Mouse (Mus musculus) CH12.LX (cell line): Measurements from ENCODE around the gene Esam.

Experiments used
- BHLHE40 ChIP-seq: IDR thresholded peaks from 2 replicates; pipeline ENCODE4 v1.6.1; 2011; ENCODE audit warnings: mild to moderate bottlenecking, low read depth, low read length, improper control_type of control experiment
- CHD1 ChIP-seq: IDR thresholded peaks from 2 replicates; pipeline ENCODE4 v1.6.1; 2012; ENCODE audit warnings: low read depth, low read length, improper control_type of control experiment, inconsistent platforms
- CTCF ChIP-seq, 2 experiments: IDR thresholded peaks in 1 of 2; conservative IDR thresholded peaks in 1 of 2; 2 replicates each; pipeline ENCODE4 v1.5.1; 2011 to 2012; ENCODE audit warnings: low read depth in 2 of 2, low read length in 2 of 2, improper control_type of control experiment in 1 of 2, inconsistent platforms in 1 of 2, mild to moderate bottlenecking in 1 of 2, moderate library complexity in 1 of 2
- EP300 ChIP-seq: IDR thresholded peaks from 2 replicates; pipeline ENCODE4 v1.6.1; 2011; ENCODE audit warnings: low read length, improper control_type of control experiment
- ETS1 ChIP-seq: conservative IDR thresholded peaks from 2 replicates; pipeline ENCODE4 v1.6.1; 2012; ENCODE audit warnings: low read depth, mild to moderate bottlenecking, inconsistent platforms, low read length, improper control_type of control experiment, moderate library complexity
- NRF1 ChIP-seq: IDR thresholded peaks from 2 replicates; pipeline ENCODE4 v1.6.1; 2014; ENCODE audit warnings: low read depth, mild to moderate bottlenecking, inconsistent platforms, low read length, improper control_type of control experiment, moderate library complexity
- PAX5 ChIP-seq: IDR thresholded peaks from 2 replicates; pipeline ENCODE4 v1.6.1; 2012; ENCODE audit warnings: low read length, inconsistent platforms, mixed read lengths
- POLR2A ChIP-seq: IDR thresholded peaks from 2 replicates; pipeline ENCODE4 v1.6.1; 2011; ENCODE audit warnings: low read depth, mild to moderate bottlenecking, improper control_type of control experiment, low read length
- USF1 ChIP-seq: IDR thresholded peaks from 2 replicates; pipeline ENCODE4 v1.6.1; 2014; ENCODE audit warnings: low read depth, mild to moderate bottlenecking, inconsistent platforms, low read length, improper control_type of control experiment
- USF2 ChIP-seq: conservative IDR thresholded peaks from 2 replicates; pipeline ENCODE4 v1.6.1; 2011; ENCODE audit warnings: low read depth, low read length, improper control_type of control experiment
- ZNF384 ChIP-seq: IDR thresholded peaks from 2 replicates; pipeline ENCODE4 v1.6.1; 2012; ENCODE audit warnings: low read depth, low read length, improper control_type of control experiment, inconsistent platforms

DNA sequence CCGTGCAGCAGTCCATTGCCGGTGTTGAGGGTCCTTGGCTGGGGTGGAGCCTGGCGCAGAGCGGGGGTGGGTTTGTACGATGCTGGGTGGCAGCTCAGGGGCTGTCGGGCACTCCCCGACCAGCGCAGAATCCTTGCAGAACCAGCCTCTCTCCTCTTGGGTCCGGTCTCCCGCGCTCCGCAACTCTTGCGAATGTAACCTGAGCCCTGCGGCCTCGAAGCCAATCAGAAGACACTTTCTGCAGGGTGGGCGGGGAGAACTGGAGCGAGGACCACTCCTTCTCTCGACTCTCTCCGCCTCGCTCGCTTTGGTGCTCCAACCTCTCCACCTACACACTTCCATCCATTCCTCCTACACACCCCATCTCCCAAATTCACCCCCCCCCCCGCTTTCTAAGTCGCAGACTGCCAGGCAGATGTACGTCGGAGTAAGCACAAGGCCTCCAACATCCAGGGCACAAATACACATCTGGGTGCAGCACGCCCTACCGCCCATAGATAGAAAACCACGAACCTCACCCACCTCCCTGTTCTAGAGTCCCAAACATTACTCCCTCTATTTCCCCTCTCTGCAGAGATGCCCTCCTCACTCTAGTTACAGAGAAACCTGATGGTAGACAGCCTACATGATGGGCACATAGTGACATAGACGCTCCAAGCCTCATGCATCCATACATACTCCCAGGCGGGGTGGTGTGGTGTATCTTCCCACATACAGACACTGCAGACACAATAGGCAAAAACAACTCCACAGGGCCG, 24.8 kb downstream of the Esam start, which contains the start of gene Nrgn:
- no peak for TF ChIP-seq POLR2A
- no peak for TF ChIP-seq USF1
- no peak for TF ChIP-seq CTCF (conservative IDR thresholded peaks at IDR 0.05 in 1 of 2, IDR thresholded peaks at IDR 0.05 in 1 of 2; ENCODE audit: low read depth in 2 of 2, low read length in 2 of 2)
- TF ChIP-seq NRF1 = no peak
- no peak for TF ChIP-seq BHLHE40
- no peak for TF ChIP-seq PAX5
- no peak for TF ChIP-seq EP300
- TF ChIP-seq CHD1 = no peak
- no peak for TF ChIP-seq ETS1
- TF ChIP-seq ZNF384 = no peak
- no peak for TF ChIP-seq USF2
